Comparison of ENCODE assay signal across 19 mouse cellular contexts in genomic region chr14:120300191-120300590, GRCm38 (mm10). TPM values are rescaled to one million over a fixed set of nuclear protein-coding genes. Genes with fewer than 3 reads are reported as not detected.
DNase-seq lines count a peak whose midpoint lies in the region; ATAC-seq and TF ChIP-seq lines count a peak whose summit lies in the region.
"Had no signal": no experiment of that assay in that cellular context is flagged by ENCODE, and none has a peak within 500 bp of the region (broad histone marks: within the 10 kb centered on the region; RNA-seq: fewer than 3 reads in every experiment).

No protein-coding gene starts in this region.

- H3K4me1 ChIP-seq in heart, adult 2 months (ENCODE audit: control insufficient read depth, insufficient read depth, low read length): peaks cover 41% of the 10 kb centered on the region
- H3K4me1 ChIP-seq in heart, embryonic 15.5 days (replicated peaks): peaks cover 79% of the 10 kb centered on the region
- H3K4me1 ChIP-seq in hindbrain, embryonic 13.5 days (replicated peaks): peaks cover 44% of the 10 kb centered on the region
- peaks cover 9% of the 10 kb centered on the region; the same call in 1 of the 2 replicates for H3K4me1 ChIP-seq in midbrain, postnatal 0 days (ENCODE audit: insufficient read depth, low read length)

- peak overlapping the region; percentile 43 for H3K9ac ChIP-seq in heart, adult 2 months (ENCODE audit: low read depth, low read length)
- H3K9ac ChIP-seq in heart, embryonic 15.5 days: no peak overlapping the region
- no peak overlapping the region for H3K9ac ChIP-seq in hindbrain, embryonic 13.5 days
- H3K9ac ChIP-seq in midbrain, postnatal 0 days (replicated peaks; ENCODE audit: low read length, poor library complexity, severe bottlenecking): no peak overlapping the region
- H3K9ac ChIP-seq: embryonic facial prominence, embryonic 12.5 days; liver, embryonic 15.5 days; midbrain, embryonic 12.5 days; neural tube, embryonic 13.5 days had no signal

- no peaks in the 10 kb centered on the region for H3K27me3 ChIP-seq in heart, adult 2 months (ENCODE audit: control insufficient read depth, insufficient read depth, low read length)
- H3K27me3 ChIP-seq in heart, embryonic 15.5 days: no peaks in the 10 kb centered on the region
- H3K27me3 ChIP-seq in myocyte (ENCODE audit: control insufficient read depth, insufficient read depth, insufficient read length): no peaks in the 10 kb centered on the region
- H3K27me3 ChIP-seq in hindbrain, embryonic 13.5 days: no peaks in the 10 kb centered on the region
- no peaks in the 10 kb centered on the region for H3K27me3 ChIP-seq in midbrain, postnatal 0 days (ENCODE audit: insufficient read depth, low read length)
- H3K27me3 ChIP-seq: embryonic facial prominence, embryonic 12.5 days; liver, embryonic 15.5 days; midbrain, embryonic 12.5 days; neural tube, embryonic 13.5 days had no signal

- ATAC-seq in heart, embryonic 15.5 days (replicated peaks; ENCODE audit: insufficient number of reproducible peaks, insufficient read depth, low FRiP score, low read depth): no peak
- ATAC-seq in hindbrain, embryonic 13.5 days (ENCODE audit: low FRiP score): no peak
- no peak for ATAC-seq in midbrain, postnatal 0 days (ENCODE audit: low FRiP score)
- ATAC-seq: activated CD4-positive, CD25-positive, alpha-beta regulatory T cell, adult 4 months; forebrain, embryonic 14.5 days; hindbrain, embryonic 16.5 days had no signal

- intact Hi-C loops in heart, adult 2 months (cut with DNase I): no loop called here
- intact Hi-C loops in left cerebral cortex, adult 2 months (cut with DNase I): no loop called here

- DNase-seq in heart, adult 2 months: peak in 1 of 2 experiments; percentile 17
- DNase-seq in heart, postnatal 4 days: no peak
- no peak for DNase-seq in left cerebral cortex, adult 2 months (ENCODE audit: extremely low spot score in 1 of 2, low spot score in 2 of 2)
- no peak for DNase-seq in left cerebral cortex, adult 9 months (ENCODE audit: low spot score in 2 of 2)
- no peak for DNase-seq in midbrain, postnatal 0 days (ENCODE audit: low spot score)
- DNase-seq: B cell, adult 2 months; gastrocnemius, postnatal 14 days; layer of hippocampus, adult 9-11 months; thymus, postnatal 14 days had no signal

- WGBS in heart, adult 2 months: 9% methylated on average over 4 of the region's 4 CpGs
- WGBS in heart, embryonic 15.5 days: 32% methylated on average over 4 of the region's 4 CpGs
- 82% methylated on average over 4 of the region's 4 CpGs for WGBS in hindbrain, embryonic 13.5 days
- WGBS in midbrain, postnatal 0 days: 73% methylated on average over 4 of the region's 4 CpGs

- H3K79me2 ChIP-seq in heart, adult 2 months (replicated peaks; ENCODE audit: control insufficient read depth, insufficient read depth, low read length): peaks cover 5% of the 10 kb centered on the region; the same call in 1 of the 2 replicates
- H3K79me2 ChIP-seq in myocyte (ENCODE audit: control insufficient read depth, insufficient read depth): peaks cover 93% of the 10 kb centered on the region

- TF ChIP-seq EP300 in heart, adult 2 months (IDR thresholded peaks at IDR 0.05; ENCODE audit: insufficient read depth, low read depth, low read length): no peak

- peak overlapping the region; percentile 39 for H3K4me2 ChIP-seq in heart, embryonic 15.5 days
- peak overlapping the region; percentile 88 for H3K4me2 ChIP-seq in myocyte (ENCODE audit: low read depth)
- no peak overlapping the region for H3K4me2 ChIP-seq in hindbrain, embryonic 13.5 days
- no peak overlapping the region for H3K4me2 ChIP-seq in midbrain, postnatal 0 days (ENCODE audit: low read depth, low read length, poor library complexity, severe bottlenecking)
- H3K4me2 ChIP-seq: embryonic facial prominence, embryonic 12.5 days; liver, embryonic 15.5 days; midbrain, embryonic 12.5 days; neural tube, embryonic 13.5 days had no signal

- H3K36me3 ChIP-seq in heart, adult 2 months (ENCODE audit: control insufficient read depth, insufficient read depth, low read length): peaks cover 53% of the 10 kb centered on the region
- H3K36me3 ChIP-seq in heart, embryonic 15.5 days: no peaks in the 10 kb centered on the region
- H3K36me3 ChIP-seq in myocyte (ENCODE audit: control insufficient read depth, insufficient read depth): no peaks in the 10 kb centered on the region
- H3K36me3 ChIP-seq in hindbrain, embryonic 13.5 days: no peaks in the 10 kb centered on the region
- H3K36me3 ChIP-seq in midbrain, postnatal 0 days (ENCODE audit: insufficient read depth, low read length): no peaks in the 10 kb centered on the region
- H3K36me3 ChIP-seq: embryonic facial prominence, embryonic 12.5 days; liver, embryonic 15.5 days; midbrain, embryonic 12.5 days; neural tube, embryonic 13.5 days had no signal

- TF ChIP-seq CTCF in heart, adult 2 months (IDR thresholded peaks at IDR 0.05): no peak
- TF ChIP-seq CTCF in left cerebral cortex, adult 2 months (IDR thresholded peaks at IDR 0.05): no peak
- no peak for TF ChIP-seq CTCF in midbrain, postnatal 0 days (IDR thresholded peaks at IDR 0.05)

- H3K9me3 ChIP-seq in heart, embryonic 15.5 days (replicated peaks): no peaks in the 10 kb centered on the region
- no peaks in the 10 kb centered on the region for H3K9me3 ChIP-seq in hindbrain, embryonic 13.5 days
- H3K9me3 ChIP-seq in midbrain, postnatal 0 days (ENCODE audit: low read length): no peaks in the 10 kb centered on the region
- H3K9me3 ChIP-seq: embryonic facial prominence, embryonic 12.5 days; liver, embryonic 15.5 days; midbrain, embryonic 12.5 days; neural tube, embryonic 13.5 days had no signal

- peak overlapping the region; percentile 90 for H3K27ac ChIP-seq in heart, adult 2 months
- H3K27ac ChIP-seq in left cerebral cortex, adult 2 months: peak overlapping the region; percentile 53; the same call in 1 of the 2 replicates
- H3K27ac ChIP-seq in heart, embryonic 15.5 days: peak overlapping the region; percentile 89
- H3K27ac ChIP-seq in hindbrain, embryonic 13.5 days: no peak overlapping the region
- H3K27ac ChIP-seq in midbrain, postnatal 0 days (ENCODE audit: low read depth, low read length): no peak overlapping the region
- H3K27ac ChIP-seq: embryonic facial prominence, embryonic 12.5 days; liver, embryonic 15.5 days; midbrain, embryonic 12.5 days; neural tube, embryonic 13.5 days had no signal

- TF ChIP-seq POLR2A in heart, adult 2 months (IDR thresholded peaks at IDR 0.05; ENCODE audit: insufficient read depth, low read depth, low read length): no peak
- TF ChIP-seq POLR2A in myocyte (IDR thresholded peaks at IDR 0.05; ENCODE audit: insufficient read length, low read depth): no peak

- no peak overlapping the region for H3ac ChIP-seq in myocyte (ENCODE audit: control insufficient read depth, insufficient read length)

- no peak overlapping the region for H3K4me3 ChIP-seq in heart, adult 2 months
- H3K4me3 ChIP-seq in left cerebral cortex, adult 2 months: no peak overlapping the region
- no peak overlapping the region for H3K4me3 ChIP-seq in heart, embryonic 15.5 days
- no peak overlapping the region for H3K4me3 ChIP-seq in myocyte
- H3K4me3 ChIP-seq in hindbrain, embryonic 13.5 days: no peak overlapping the region
- no peak overlapping the region for H3K4me3 ChIP-seq in midbrain, postnatal 0 days (ENCODE audit: low read depth, low read length)
- H3K4me3 ChIP-seq: embryonic facial prominence, embryonic 12.5 days; liver, embryonic 15.5 days; midbrain, embryonic 12.5 days; neural tube, embryonic 13.5 days had no signal

TF ChIP-seq in myocyte, 11 proteins besides CTCF, POLR2A, EP300 and RAD21:
- no peak for TF ChIP-seq MYOD1 (IDR thresholded peaks at IDR 0.05; ENCODE audit: control insufficient read depth in 1 of 3, insufficient read length in 2 of 3, low read depth in 2 of 3)
- TF ChIP-seq TCF12 (IDR thresholded peaks at IDR 0.05; ENCODE audit: insufficient read depth, poor library complexity, severe bottlenecking): no peak
- no peak for TF ChIP-seq SRF (IDR thresholded peaks at IDR 0.05; ENCODE audit: control insufficient read depth, insufficient read length, low read depth)
- TF ChIP-seq CEBPB (IDR thresholded peaks at IDR 0.05; ENCODE audit: insufficient read depth, poor library complexity, severe bottlenecking): no peak
- TF ChIP-seq E2F4 (IDR thresholded peaks at IDR 0.05; ENCODE audit: insufficient read depth): no peak
- TF ChIP-seq USF1 (IDR thresholded peaks at IDR 0.05; ENCODE audit: low read depth): no peak

RNA-seq across cellular contexts. Expression of gene Mbnl2, which starts 24.7 kb away (rescaled TPM):
- 100 to 1,000 TPM; 221 to 258 TPM for total RNA-seq in heart, adult 2 months (2021)
- 91.1 and 133 TPM in 2 replicates for polyA plus RNA-seq in heart, adult 2 months (2012; rRNA removed)
- 100 to 1,000 TPM; 193 TPM for total RNA-seq in heart, postnatal 4 days (2021)
- total RNA-seq in left cerebral cortex, adult 2 months (2021): 100 to 1,000 TPM; 248 to 251 TPM
- polyA plus RNA-seq in heart, embryonic 15.5 days (2015; fragmentation: Nextera tagmentation; extraction: Ambion mirVana): 122 and 123 TPM in 2 replicates
- 38.5 TPM for polyA plus RNA-seq in myocyte (2012; fragmentation: generic; extraction: Trizol)
- polyA plus RNA-seq in hindbrain, embryonic 13.5 days (2015; fragmentation: Nextera tagmentation; extraction: Ambion mirVana): 23.9 and 24.7 TPM in 2 replicates
- 40.4 and 41.4 TPM in 2 replicates for total RNA-seq in midbrain, postnatal 0 days (2014; rRNA removed)
- 19.5 and 20.4 TPM in 2 replicates for polyA plus RNA-seq in midbrain, postnatal 0 days (2015; fragmentation: Nextera tagmentation; extraction: Ambion mirVana)

Comparison
In these comparisons a context has a peak if more than half of its experiments do, and no peak if none do; other contexts are left out.
1. H3K27ac ChIP-seq: peak in heart, adult 2 months (single experiment), left cerebral cortex, adult 2 months (single experiment) and heart, embryonic 15.5 days (single experiment); none in hindbrain, embryonic 13.5 days (single experiment) and midbrain, postnatal 0 days (single experiment).
2. H3K4me2 ChIP-seq: peak in heart, embryonic 15.5 days (single experiment) and myocyte (single experiment); none in hindbrain, embryonic 13.5 days (single experiment) and midbrain, postnatal 0 days (single experiment).